In the genomic region with DNA sequence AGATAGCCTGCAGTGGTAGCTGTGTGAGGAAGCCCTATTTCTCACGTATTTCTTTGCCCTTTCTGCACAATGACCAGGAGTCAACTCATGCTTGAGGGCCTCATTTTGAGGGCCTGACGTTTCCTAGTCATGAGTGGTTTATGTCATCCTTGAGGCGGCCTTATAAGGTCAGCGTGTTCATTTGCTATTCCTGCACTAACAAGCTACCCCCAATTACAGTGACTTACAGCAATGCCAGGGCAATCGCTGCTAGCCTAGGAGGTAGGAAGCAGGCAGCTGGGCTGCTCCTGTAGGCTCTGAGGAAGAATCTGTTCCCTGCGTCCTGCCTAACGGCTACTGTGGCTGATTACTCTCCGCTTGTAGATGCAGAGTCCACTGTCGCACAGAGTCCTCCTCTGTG, we compare ENCODE assay signal across 22 mouse cellular contexts.
DNase-seq lines count a peak whose midpoint lies in the region; ATAC-seq and TF ChIP-seq lines count a peak whose summit lies in the region.
"Had no signal": no experiment of that assay in that cellular context is flagged by ENCODE, and none has a peak within 500 bp of the region (broad histone marks: within the 10 kb centered on the region; RNA-seq: fewer than 3 reads in every experiment).

No protein-coding gene starts in this region.

- DNase-seq in heart, adult 11 months, result no peak
- DNase-seq in retina, postnatal 1 day, result peak; percentile 35
- no peak for DNase-seq in retina, embryonic 14.5 days (ENCODE audit: low spot score)
- no peak for DNase-seq in limb, embryonic 10.5 days (ENCODE audit: low spot score)
- no peak for DNase-seq in stomach, postnatal 0 days (ENCODE audit: low spot score)
- DNase-seq: adrenal gland, postnatal 36 days; cerebellum, adult 9-10 months; kidney, adult 18-20 months; layer of hippocampus, adult 9-11 months; liver, postnatal 0 days; lung, postnatal 14 days; midbrain, embryonic 14.5 days; thymus, postnatal 14 days had no signal

- no peak for TF ChIP-seq CTCF in stomach, postnatal 0 days (IDR thresholded peaks at IDR 0.05; ENCODE audit: low read depth)

- H3K4me3 ChIP-seq in heart, embryonic 15.5 days, result no peak overlapping the region
- no peak overlapping the region for H3K4me3 ChIP-seq in limb, embryonic 10.5 days
- no peak overlapping the region for H3K4me3 ChIP-seq in stomach, postnatal 0 days (ENCODE audit: low read depth, low read length)
- H3K4me3 ChIP-seq in kidney, embryonic 15.5 days (replicated peaks), result no peak overlapping the region
- H3K4me3 ChIP-seq: forebrain, embryonic 15.5 days; stomach, embryonic 15.5 days had no signal

- WGBS in heart, embryonic 15.5 days, result 37% methylated on average over 9 of the region's 9 CpGs
- 60% methylated on average over 9 of the region's 9 CpGs for WGBS in limb, embryonic 10.5 days
- WGBS in stomach, postnatal 0 days, result 70% methylated on average over 9 of the region's 9 CpGs
- WGBS in kidney, embryonic 15.5 days, result 56% methylated on average over 9 of the region's 9 CpGs

- 0 out of 2 replicates have a peak overlapping the region, but pooled peaks have one; percentile 20 for H3K9ac ChIP-seq in heart, embryonic 15.5 days
- H3K9ac ChIP-seq in stomach, postnatal 0 days (ENCODE audit: low read length), result no peak overlapping the region
- no peak overlapping the region for H3K9ac ChIP-seq in kidney, embryonic 15.5 days
- H3K9ac ChIP-seq: forebrain, embryonic 15.5 days; hindbrain, embryonic 14.5 days; liver, postnatal 0 days; stomach, embryonic 15.5 days had no signal

- no peaks in the 10 kb centered on the region for H3K27me3 ChIP-seq in heart, embryonic 15.5 days
- H3K27me3 ChIP-seq in limb, embryonic 10.5 days (ENCODE audit: low read depth, poor library complexity, severe bottlenecking), result no peaks in the 10 kb centered on the region
- H3K27me3 ChIP-seq in stomach, postnatal 0 days (ENCODE audit: control insufficient read depth, insufficient read depth, low read length), result no peaks in the 10 kb centered on the region
- H3K27me3 ChIP-seq in kidney, embryonic 15.5 days, result no peaks in the 10 kb centered on the region
- H3K27me3 ChIP-seq: forebrain, embryonic 15.5 days; stomach, embryonic 15.5 days had no signal

- H3K36me3 ChIP-seq in heart, embryonic 15.5 days, result no peaks in the 10 kb centered on the region
- no peaks in the 10 kb centered on the region for H3K36me3 ChIP-seq in limb, embryonic 10.5 days
- no peaks in the 10 kb centered on the region for H3K36me3 ChIP-seq in stomach, postnatal 0 days (ENCODE audit: control insufficient read depth, insufficient read depth, low read length)
- H3K36me3 ChIP-seq in kidney, embryonic 15.5 days, result no peaks in the 10 kb centered on the region
- H3K36me3 ChIP-seq: forebrain, embryonic 15.5 days; stomach, embryonic 15.5 days had no signal

- TF ChIP-seq EP300 in stomach, postnatal 0 days (optimal IDR thresholded peaks at IDR 0.05), result no peak

- no peaks in the 10 kb centered on the region for H3K9me3 ChIP-seq in heart, embryonic 15.5 days (replicated peaks)
- no peaks in the 10 kb centered on the region for H3K9me3 ChIP-seq in limb, embryonic 10.5 days (replicated peaks)
- H3K9me3 ChIP-seq in stomach, postnatal 0 days (ENCODE audit: control insufficient read depth, low read length), result no peaks in the 10 kb centered on the region
- H3K9me3 ChIP-seq in kidney, embryonic 15.5 days (replicated peaks), result no peaks in the 10 kb centered on the region
- H3K9me3 ChIP-seq: forebrain, embryonic 15.5 days; stomach, embryonic 15.5 days had no signal

- H3K4me1 ChIP-seq in heart, embryonic 15.5 days (replicated peaks), result peaks cover 51% of the 10 kb centered on the region
- peaks cover 46% of the 10 kb centered on the region for H3K4me1 ChIP-seq in limb, embryonic 10.5 days
- no peaks in the 10 kb centered on the region; the same call in none of the 2 replicates for H3K4me1 ChIP-seq in stomach, postnatal 0 days (replicated peaks; ENCODE audit: control insufficient read depth, insufficient read depth)
- H3K4me1 ChIP-seq in kidney, embryonic 15.5 days, result peaks cover 24% of the 10 kb centered on the region
- H3K4me1 ChIP-seq: forebrain, embryonic 15.5 days; stomach, embryonic 15.5 days had no signal

- peak overlapping the region; percentile 76 for H3K27ac ChIP-seq in heart, embryonic 15.5 days
- peak overlapping the region; percentile 32; the same call in 1 of the 2 replicates for H3K27ac ChIP-seq in limb, embryonic 10.5 days
- H3K27ac ChIP-seq in stomach, postnatal 0 days (replicated peaks), result peak overlapping the region; percentile 35; the same call in 1 of the 2 replicates
- no peak overlapping the region for H3K27ac ChIP-seq in kidney, embryonic 15.5 days
- H3K27ac ChIP-seq: forebrain, embryonic 15.5 days; hindbrain, embryonic 14.5 days; kidney, postnatal 0 days; stomach, embryonic 15.5 days had no signal

- H3K4me2 ChIP-seq in heart, embryonic 15.5 days, result no peak overlapping the region
- no peak overlapping the region for H3K4me2 ChIP-seq in stomach, postnatal 0 days (replicated peaks; ENCODE audit: low read depth)
- H3K4me2 ChIP-seq in kidney, embryonic 15.5 days, result no peak overlapping the region
- H3K4me2 ChIP-seq: forebrain, embryonic 15.5 days; hindbrain, embryonic 14.5 days; liver, embryonic 11.5 days; stomach, embryonic 15.5 days had no signal

- 0 out of 2 replicates have a peak, but pooled peaks have one; percentile 24 for ATAC-seq in heart, embryonic 15.5 days (replicated peaks; ENCODE audit: insufficient number of reproducible peaks, insufficient read depth, low FRiP score, low read depth)
- ATAC-seq in stomach, postnatal 0 days (ENCODE audit: low FRiP score, low TSS enrichment), result no peak
- no peak for ATAC-seq in CD4-positive, CD25-positive, alpha-beta regulatory T cell, adult 4 months
- no peak for ATAC-seq in kidney, embryonic 15.5 days (replicated peaks; ENCODE audit: low FRiP score)
- ATAC-seq: forebrain, embryonic 15.5 days; inflammation-experienced regulatory T-cells, adult 6 months; liver, postnatal 0 days had no signal
